Mouse (Mus musculus): ENCODE data around the gene Lrrc72. TPM values are rescaled to one million over a fixed set of nuclear protein-coding genes. Genes with fewer than 3 reads are reported as not detected.
"Not testable (repeated sequence)": the region's sequence is repeated elsewhere in the genome, so short reads cannot be mapped to it uniquely, and the experiment has no call there.

Gene Lrrc72
- total and polyA plus RNA-seq, 2 experiments from 2014 or later = not detected

DNA sequence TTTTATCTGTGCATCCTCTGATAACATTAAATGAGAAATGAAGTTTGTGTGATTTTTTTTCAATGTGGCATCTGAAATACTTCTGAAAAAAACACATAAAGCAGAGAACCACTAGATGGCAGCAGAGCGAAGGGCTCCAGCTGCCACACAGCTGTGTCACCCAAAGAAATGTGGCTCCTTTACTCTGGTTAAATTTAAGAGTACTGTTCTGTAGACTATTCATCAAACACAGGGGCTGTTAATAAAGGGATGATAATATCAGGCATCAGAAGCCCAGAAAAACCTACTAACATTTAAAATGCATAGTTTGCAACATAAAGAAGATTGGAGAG, 38.1 kb downstream of the Lrrc72 start:
- TF ChIP-seq CTCF (IDR thresholded peaks at IDR 0.05; ENCODE audit: low read depth) = peak; percentile 90
- Histone ChIP-seq H3K4me2 (ENCODE audit: low read depth, low read length) (no peak overlapping the region), H3K36me3 (ENCODE audit: insufficient read depth, low read length) (no peaks in the 10 kb centered on the region), H3K4me3 (ENCODE audit: low read length) (no peak overlapping the region), H3K27ac (no peak overlapping the region), H3K4me1 (ENCODE audit: insufficient read depth, low read length) (no peaks in the 10 kb centered on the region), H3K9ac (replicated peaks; ENCODE audit: low read length) (no peak overlapping the region), H3K27me3 (ENCODE audit: insufficient read depth, low read length) (no peaks in the 10 kb centered on the region), H3K9me3 (ENCODE audit: low read length) (no peaks in the 10 kb centered on the region)
- DNase-seq (ENCODE audit: low spot score) (peak; percentile 91), ATAC-seq (peak; percentile 78)
- 0% methylated on average over 1 of the region's 1 CpGs for WGBS

DNA sequence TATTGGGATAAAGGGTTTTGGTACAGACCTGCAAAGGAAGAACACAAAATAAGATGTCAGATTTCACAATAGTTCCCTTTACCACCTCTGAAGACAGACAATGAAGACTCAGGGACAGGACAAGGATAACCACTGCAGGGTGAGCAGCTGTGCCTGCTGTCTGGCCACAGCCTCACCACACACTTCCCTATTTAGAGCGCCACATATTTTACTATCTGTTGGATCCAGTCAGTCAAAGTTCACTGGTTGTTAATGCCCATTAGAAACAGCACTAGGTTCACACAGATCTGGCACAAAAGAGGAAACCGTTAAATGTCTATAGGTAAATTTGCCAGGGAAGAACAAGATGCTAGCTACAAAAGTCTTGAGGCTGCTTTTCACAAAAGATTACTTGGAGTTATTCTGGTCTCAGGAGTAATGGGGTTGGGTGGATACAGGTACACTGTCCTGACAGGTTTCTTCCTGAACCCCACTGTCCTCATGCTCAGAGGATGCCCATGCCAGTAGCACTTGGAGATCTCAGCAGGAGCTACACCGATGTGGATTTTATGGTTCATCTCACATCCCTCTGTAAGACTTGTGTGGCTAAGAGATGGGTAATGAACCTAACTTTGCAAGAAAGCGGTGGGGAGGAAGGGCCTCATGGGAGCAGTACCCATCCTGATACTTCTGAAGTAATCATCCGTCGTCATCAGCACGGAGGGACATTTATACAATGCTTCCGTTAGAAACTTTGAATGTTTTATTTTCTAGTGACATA, 38.6 kb downstream of the Lrrc72 start:
- DNase-seq (ENCODE audit: low spot score) = no peak
- H3K9me3 ChIP-seq (ENCODE audit: low read length) = no peaks in the 10 kb centered on the region
- no peak overlapping the region for H3K9ac ChIP-seq (replicated peaks; ENCODE audit: low read length)
- WGBS = 42% methylated on average over 8 of the region's 8 CpGs
- H3K4me1 ChIP-seq (ENCODE audit: insufficient read depth, low read length) = no peaks in the 10 kb centered on the region
- no peaks in the 10 kb centered on the region for H3K36me3 ChIP-seq (ENCODE audit: insufficient read depth, low read length)
- no peak overlapping the region for H3K27ac ChIP-seq
- peak; percentile 57; the same call in 1 of the 2 replicates for ATAC-seq
- no peak overlapping the region for H3K4me3 ChIP-seq (ENCODE audit: low read length)
- no peaks in the 10 kb centered on the region for H3K27me3 ChIP-seq (ENCODE audit: insufficient read depth, low read length)
- no peak overlapping the region for H3K4me2 ChIP-seq (ENCODE audit: low read depth, low read length)
- no peak for TF ChIP-seq CTCF (IDR thresholded peaks at IDR 0.05; ENCODE audit: low read depth)

DNA sequence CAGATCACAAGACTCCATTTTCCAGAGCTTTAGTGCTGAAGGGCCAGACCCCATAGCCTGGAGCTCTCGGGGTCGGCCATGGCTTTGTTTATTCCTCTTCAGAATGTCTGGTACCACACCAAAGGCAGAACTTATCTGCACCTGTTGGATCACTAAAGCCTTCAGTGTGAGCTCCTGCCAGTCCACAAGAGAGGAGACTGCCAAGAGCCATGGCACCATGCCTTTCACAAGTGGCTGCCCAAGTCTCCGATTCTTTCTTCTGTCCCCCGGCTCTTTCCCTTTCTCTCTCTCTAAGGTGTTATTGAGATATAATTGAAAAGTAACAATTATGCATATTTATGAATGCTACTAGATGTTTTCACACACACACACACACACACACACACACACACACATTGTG, 43.1 kb downstream of the Lrrc72 start:
- TF ChIP-seq CTCF (IDR thresholded peaks at IDR 0.05; ENCODE audit: low read depth) = no peak
- Histone ChIP-seq H3K4me2 (ENCODE audit: low read depth, low read length) (no peak overlapping the region), H3K27me3 (ENCODE audit: insufficient read depth, low read length) (no peaks in the 10 kb centered on the region), H3K27ac (no peak overlapping the region), H3K9ac (replicated peaks; ENCODE audit: low read length) (no peak overlapping the region), H3K36me3 (ENCODE audit: insufficient read depth, low read length) (no peaks in the 10 kb centered on the region), H3K4me1 (ENCODE audit: insufficient read depth, low read length) (peaks cover 3% of the 10 kb centered on the region; the same call in 1 of the 2 replicates), H3K4me3 (ENCODE audit: low read length) (no peak overlapping the region), H3K9me3 (ENCODE audit: low read length) (no peaks in the 10 kb centered on the region)
- no peak for DNase-seq (ENCODE audit: low spot score)
- no peak for ATAC-seq
- WGBS = 53% methylated on average over 4 of the region's 4 CpGs

- H3K4me1 ChIP-seq (ENCODE audit: insufficient read depth, low read length) = peaks cover 3% of the 10 kb centered on the region; the same call in 1 of the 2 replicates
- H3K4me2 ChIP-seq (ENCODE audit: low read depth, low read length) = peak overlapping the region; percentile 51
- peak overlapping the region; percentile 8 for H3K4me3 ChIP-seq (ENCODE audit: low read length)
- H3K36me3 ChIP-seq (ENCODE audit: insufficient read depth, low read length) = no peaks in the 10 kb centered on the region
- ATAC-seq (0 out of 2 replicates have a peak, but pooled peaks have one; percentile 15), DNase-seq (ENCODE audit: low spot score) (peak; percentile 15)
- no peaks in the 10 kb centered on the region for H3K9me3 ChIP-seq (ENCODE audit: low read length)
- WGBS = 63% methylated on average over 19 of the region's 19 CpGs
- no peak for TF ChIP-seq CTCF (IDR thresholded peaks at IDR 0.05; ENCODE audit: low read depth)
- no peak overlapping the region for H3K9ac ChIP-seq (replicated peaks; ENCODE audit: low read length)
- H3K27ac ChIP-seq = no peak overlapping the region
- H3K27me3 ChIP-seq (ENCODE audit: insufficient read depth, low read length) = no peaks in the 10 kb centered on the region
These were observed 44.7 kb downstream of the Lrrc72 start for GRCm38 (mm10) chr12:36208456-36208855.

DNA sequence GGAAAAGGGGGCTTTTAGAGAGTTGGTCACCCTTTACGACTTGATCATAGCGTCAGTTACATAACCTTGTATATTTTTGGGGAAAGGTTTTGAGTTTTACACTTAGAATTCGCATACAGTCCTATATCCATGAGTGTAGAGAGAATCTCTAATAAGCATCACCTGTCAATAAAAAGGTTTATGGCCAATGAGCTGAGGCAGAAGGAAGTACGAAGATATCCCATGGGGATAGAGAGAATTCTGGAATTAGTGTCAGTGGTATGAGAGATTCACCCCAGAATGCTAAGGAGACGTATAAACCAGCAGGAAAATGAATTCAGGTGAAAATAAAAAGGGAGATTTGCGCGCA, 45.4 kb downstream of the Lrrc72 start:
- 48% methylated on average over 7 of the region's 7 CpGs for WGBS
- Histone ChIP-seq H3K4me1 (ENCODE audit: insufficient read depth, low read length) (peaks cover 3% of the 10 kb centered on the region; the same call in 1 of the 2 replicates), H3K9ac (replicated peaks; ENCODE audit: low read length) (no peak overlapping the region), H3K9me3 (ENCODE audit: low read length) (no peaks in the 10 kb centered on the region), H3K27ac (no peak overlapping the region), H3K36me3 (ENCODE audit: insufficient read depth, low read length) (no peaks in the 10 kb centered on the region), H3K4me3 (ENCODE audit: low read length) (peak overlapping the region; percentile 8), H3K27me3 (ENCODE audit: insufficient read depth, low read length) (no peaks in the 10 kb centered on the region), H3K4me2 (ENCODE audit: low read depth, low read length) (peak overlapping the region; percentile 51)
- TF ChIP-seq CTCF (IDR thresholded peaks at IDR 0.05; ENCODE audit: low read depth) = no peak
- no peak for ATAC-seq
- no peak for DNase-seq (ENCODE audit: low spot score)

- no peaks in the 10 kb centered on the region for H3K36me3 ChIP-seq (ENCODE audit: insufficient read depth, low read length)
- TF ChIP-seq CTCF (IDR thresholded peaks at IDR 0.05; ENCODE audit: low read depth) = no peak
- H3K27ac ChIP-seq = no peak overlapping the region
- no peaks in the 10 kb centered on the region for H3K9me3 ChIP-seq (ENCODE audit: low read length)
- ATAC-seq = peak; percentile 96
- peak overlapping the region; percentile 8 for H3K4me3 ChIP-seq (ENCODE audit: low read length)
- H3K4me2 ChIP-seq (ENCODE audit: low read depth, low read length) = peak overlapping the region; percentile 51
- WGBS = 28% methylated on average over 9 of the region's 9 CpGs
- H3K4me1 ChIP-seq (ENCODE audit: insufficient read depth, low read length) = peaks cover 3% of the 10 kb centered on the region; the same call in 1 of the 2 replicates
- peak; percentile 91 for DNase-seq (ENCODE audit: low spot score)
- H3K9ac ChIP-seq (replicated peaks; ENCODE audit: low read length) = no peak overlapping the region
- no peaks in the 10 kb centered on the region for H3K27me3 ChIP-seq (ENCODE audit: insufficient read depth, low read length)
These were observed 46.0 kb downstream of the Lrrc72 start for GRCm38 (mm10) chr12:36207072-36207799.

- not testable (repeated sequence) for H3K9me3 ChIP-seq (ENCODE audit: low read length); H3K27me3 ChIP-seq (ENCODE audit: insufficient read depth, low read length); H3K27ac ChIP-seq; H3K4me3 ChIP-seq (ENCODE audit: low read length); H3K4me2 ChIP-seq (ENCODE audit: low read depth, low read length); H3K4me1 ChIP-seq (ENCODE audit: insufficient read depth, low read length); DNase-seq (ENCODE audit: low spot score); H3K9ac ChIP-seq (replicated peaks; ENCODE audit: low read length); ATAC-seq; H3K36me3 ChIP-seq (ENCODE audit: insufficient read depth, low read length)
- WGBS = 47% methylated on average over 5 of the region's 5 CpGs
These were observed 47.5 kb downstream of the Lrrc72 start for GRCm38 (mm10) chr12:36205579-36206119.
